Mouse (Mus musculus) liver, postnatal 0 days (tissue): ENCODE data around the gene Nkx1-2.

Experiments used
- CTCF ChIP-seq: sonication (generic); IDR thresholded peaks from 2 replicates; pipeline ENCODE4 v1.5.1; 2016; ENCODE audit warnings: antibody characterized with exemption, low read depth
- EP300 ChIP-seq: IDR thresholded peaks from 2 replicates; pipeline ENCODE4 v1.6.1; 2016; ENCODE audit warnings: antibody characterized with exemption, low read depth, mild to moderate bottlenecking

- no peak for TF ChIP-seq CTCF
- no peak for TF ChIP-seq EP300
Observed at GRCm38 (mm10) chr7:132558141-132558736, 41.2 kb downstream of the Nkx1-2 start.
